Mouse (Mus musculus): ENCODE measurements around the gene Kri1. TPM values are rescaled to one million over a fixed set of nuclear protein-coding genes. Genes with fewer than 3 reads are reported as not detected.

Kri1 gene
- polyA plus RNA-seq, 1 experiment = 48.2 TPM

DNA sequence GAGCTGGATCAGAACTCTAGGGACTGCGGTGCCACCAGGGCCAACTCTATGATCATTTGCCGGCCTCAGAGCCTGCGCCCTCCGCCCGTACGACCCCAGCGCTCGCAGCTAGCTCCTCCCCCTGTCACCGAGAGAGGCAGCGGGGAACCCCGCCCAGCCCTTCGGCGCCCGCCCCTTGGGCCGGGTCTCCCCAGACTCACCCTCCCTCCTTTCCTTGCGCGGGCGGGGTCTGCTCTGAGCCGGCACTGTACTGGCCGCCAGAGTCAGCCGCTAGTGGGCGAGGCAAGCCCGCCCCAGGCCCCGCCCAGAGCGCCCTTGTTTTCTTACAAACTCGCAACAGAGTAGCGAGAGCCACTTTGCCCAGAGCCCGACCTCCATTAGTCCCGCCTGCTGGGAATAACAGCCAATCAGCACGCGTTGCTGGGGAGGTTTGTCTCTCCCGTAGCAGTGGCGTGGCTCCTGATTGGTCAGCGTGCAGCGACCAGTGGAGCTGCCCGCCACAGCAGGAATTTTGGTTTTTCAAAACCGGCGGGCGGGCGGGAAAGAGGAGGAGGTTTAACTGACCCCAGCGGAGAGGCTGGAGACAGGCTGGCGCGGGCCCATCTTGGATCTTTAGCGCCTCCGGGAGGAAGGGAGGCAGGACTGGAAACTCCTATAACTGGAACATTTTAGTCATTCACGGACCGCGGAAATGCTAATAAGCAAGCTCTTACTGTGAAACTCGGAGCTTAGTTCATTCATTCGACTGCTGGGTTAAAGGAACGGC is 3.4 kb upstream of the Kri1 start, which contains the start of gene Cdkn2d:
TSS of gene Cdkn2d (minus strand) at position 386 of the 766 bp plus-strand sequence.
- no peaks in the 10 kb centered on the region for H3K27me3 ChIP-seq (ENCODE audit: control insufficient read depth, insufficient read depth, low read length)
- DNase-seq = peak; percentile 100
- WGBS = under 1% methylated on average over 49 of the region's 51 CpGs
- peak within 1 kb of the TSS; percentile 82 for H3K27ac ChIP-seq (ENCODE audit: insufficient read depth, low read length)
- peaks cover 14% of the 10 kb centered on the region for H3K4me1 ChIP-seq (ENCODE audit: control insufficient read depth, insufficient read depth, low read length)
- H3K4me3 ChIP-seq (replicated peaks; ENCODE audit: insufficient read depth, low read depth, low read length) = peak within 1 kb of the TSS; percentile 85
- TF ChIP-seq POLR2A (IDR thresholded peaks at IDR 0.05; ENCODE audit: borderline replicate concordance, insufficient read depth, low read length) (peak; percentile 58; the same call in 1 of the 2 replicates), CTCF (IDR thresholded peaks at IDR 0.05; ENCODE audit: borderline replicate concordance, insufficient read depth, low read depth, low read length) (no peak)

DNA sequence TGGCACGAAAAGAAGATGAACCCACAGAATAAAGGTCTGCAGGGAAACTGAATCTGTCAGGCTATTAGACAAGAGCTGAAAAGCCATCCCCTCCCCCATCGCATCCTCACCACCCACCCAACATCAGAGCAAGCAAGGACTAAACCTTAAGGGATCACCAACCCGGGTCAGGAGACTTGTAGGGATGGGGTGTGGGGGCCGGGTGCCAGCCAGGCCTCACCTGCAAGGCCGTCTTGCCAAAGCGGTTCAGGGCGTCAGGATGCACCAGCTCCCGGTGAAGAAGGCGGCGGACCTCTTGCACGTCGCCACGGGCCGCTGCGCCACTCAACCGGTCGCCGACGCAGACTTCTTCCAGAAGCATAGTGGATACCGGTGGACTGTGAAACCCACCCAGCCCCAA is 2.8 kb upstream of the Kri1 start:
- H3K4me1 ChIP-seq (ENCODE audit: control insufficient read depth, insufficient read depth, low read length) = peaks cover 14% of the 10 kb centered on the region
- peak overlapping the region; percentile 82 for H3K27ac ChIP-seq (ENCODE audit: insufficient read depth, low read length)
- H3K27me3 ChIP-seq (ENCODE audit: control insufficient read depth, insufficient read depth, low read length) = no peaks in the 10 kb centered on the region
- WGBS = under 1% methylated on average over 20 of the region's 20 CpGs
- peak in 1 of 2 experiments; percentile 69 for DNase-seq
- H3K4me3 ChIP-seq (replicated peaks; ENCODE audit: insufficient read depth, low read depth, low read length) = peak overlapping the region; percentile 85
- TF ChIP-seq POLR2A (IDR thresholded peaks at IDR 0.05; ENCODE audit: borderline replicate concordance, insufficient read depth, low read length) (no peak), CTCF (IDR thresholded peaks at IDR 0.05; ENCODE audit: borderline replicate concordance, insufficient read depth, low read depth, low read length) (no peak)

DNA sequence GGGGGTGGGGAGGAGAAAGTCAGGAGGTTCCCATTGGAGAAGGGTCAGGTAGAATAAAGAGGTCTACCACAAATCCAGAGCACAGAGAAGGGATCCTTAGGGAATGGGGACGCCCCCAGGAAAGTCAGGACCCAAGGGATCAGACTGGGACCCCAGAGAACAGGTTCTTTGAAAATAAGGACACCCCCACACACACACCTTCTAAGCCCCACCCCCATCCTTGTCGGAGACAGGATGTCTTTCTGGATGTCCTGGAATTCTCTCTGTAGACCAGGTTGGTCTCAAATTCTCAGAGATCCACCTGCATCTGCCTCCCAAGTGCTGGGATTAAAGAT is 1.5 kb upstream of the Kri1 start:
- Histone ChIP-seq H3K27ac (ENCODE audit: insufficient read depth, low read length) (no peak overlapping the region), H3K4me3 (replicated peaks; ENCODE audit: insufficient read depth, low read depth, low read length) (no peak overlapping the region)
- no peak for TF ChIP-seq CTCF (IDR thresholded peaks at IDR 0.05; ENCODE audit: borderline replicate concordance, insufficient read depth, low read depth, low read length)
- TF ChIP-seq POLR2A (IDR thresholded peaks at IDR 0.05; ENCODE audit: borderline replicate concordance, insufficient read depth, low read length) = no peak

DNA sequence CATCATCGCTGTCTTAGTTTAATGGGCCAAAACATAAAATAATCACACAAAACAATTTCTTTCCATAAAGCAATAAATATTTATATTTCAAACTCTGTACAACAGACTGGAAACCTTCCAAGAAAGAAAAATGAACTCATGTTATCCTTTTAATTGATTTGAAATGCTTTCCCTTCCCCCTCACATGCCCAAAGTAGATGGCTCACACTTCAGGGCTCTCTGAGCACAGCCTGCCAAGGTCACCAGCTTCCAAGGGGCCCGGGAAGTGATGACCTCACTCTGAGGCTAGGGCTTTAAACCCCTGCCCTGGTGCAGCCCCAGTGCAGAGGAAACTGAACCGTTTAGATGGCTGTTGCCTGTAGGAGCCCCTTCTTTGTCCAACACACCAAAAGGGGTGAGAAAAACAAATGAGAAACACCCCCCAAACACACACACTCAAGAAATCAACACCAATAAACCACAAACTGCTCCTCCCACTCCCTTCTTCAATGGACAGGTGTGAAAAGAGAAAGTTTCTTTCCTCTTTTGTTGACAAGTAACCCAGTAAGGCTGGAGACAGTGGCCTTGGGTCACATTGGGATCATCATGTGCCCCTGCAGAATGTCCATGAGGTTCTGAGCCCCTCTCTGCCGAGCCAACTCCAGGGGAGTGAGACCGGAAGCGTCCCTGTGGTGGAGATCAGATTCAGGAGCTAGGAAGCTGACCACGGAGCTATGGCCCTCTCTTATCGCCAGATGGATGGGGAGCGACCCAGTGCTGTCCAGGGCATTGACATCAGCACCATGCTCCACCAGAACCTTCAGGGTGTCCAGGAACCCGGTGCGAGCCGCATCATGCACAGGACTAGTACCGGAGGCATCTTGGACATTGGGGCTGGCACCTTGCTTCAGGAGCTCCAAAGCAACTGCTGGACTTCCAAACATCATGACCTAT is 901 bp upstream of the Kri1 start:
- Histone ChIP-seq H3K27me3 (ENCODE audit: control insufficient read depth, insufficient read depth, low read length) (no peaks in the 10 kb centered on the region), H3K4me3 (replicated peaks; ENCODE audit: insufficient read depth, low read depth, low read length) (peak overlapping the region; percentile 65), H3K4me1 (ENCODE audit: control insufficient read depth, insufficient read depth, low read length) (peaks cover 14% of the 10 kb centered on the region), H3K27ac (ENCODE audit: insufficient read depth, low read length) (peak overlapping the region; percentile 64; the same call in 1 of the 2 replicates)
- DNase-seq = no peak
- TF ChIP-seq CTCF (IDR thresholded peaks at IDR 0.05; ENCODE audit: borderline replicate concordance, insufficient read depth, low read depth, low read length) = no peak
- TF ChIP-seq POLR2A (IDR thresholded peaks at IDR 0.05; ENCODE audit: borderline replicate concordance, insufficient read depth, low read length) = no peak
- 69% methylated on average over 13 of the region's 13 CpGs for WGBS

More for the DNA sequence above, 1.5 kb upstream of the Kri1 start:
- Histone ChIP-seq H3K27me3 (ENCODE audit: control insufficient read depth, insufficient read depth, low read length) (no peaks in the 10 kb centered on the region), H3K4me1 (ENCODE audit: control insufficient read depth, insufficient read depth, low read length) (peaks cover 14% of the 10 kb centered on the region)
- no peak for DNase-seq
- WGBS = 79% methylated on average over 2 of the region's 2 CpGs

DNA sequence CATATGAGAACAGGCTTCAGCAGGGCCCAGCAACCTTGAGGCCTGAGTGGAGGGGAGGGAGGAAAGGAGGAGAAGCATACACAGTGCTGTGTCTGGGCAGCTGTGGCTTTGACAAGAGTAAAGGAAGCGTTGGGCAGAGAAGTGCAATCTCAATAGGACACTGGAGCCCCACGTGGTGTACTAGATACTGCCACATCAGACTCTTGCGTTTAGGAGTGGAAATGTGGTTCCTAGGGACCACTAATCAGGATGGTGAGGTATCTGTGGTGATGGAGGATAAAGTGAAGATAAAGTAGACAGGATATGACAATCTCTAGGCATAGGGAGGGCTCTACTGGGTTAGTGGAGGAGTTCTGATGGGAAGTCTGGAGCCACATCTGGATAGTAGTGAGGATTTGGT is 1.0 kb downstream of the Kri1 start:
- peak overlapping the region; percentile 23 for H3K4me3 ChIP-seq (replicated peaks; ENCODE audit: insufficient read depth, low read depth, low read length)
- TF ChIP-seq POLR2A (IDR thresholded peaks at IDR 0.05; ENCODE audit: borderline replicate concordance, insufficient read depth, low read length) = no peak
- TF ChIP-seq CTCF (IDR thresholded peaks at IDR 0.05; ENCODE audit: borderline replicate concordance, insufficient read depth, low read depth, low read length) = no peak
- H3K27ac ChIP-seq (ENCODE audit: insufficient read depth, low read length) = no peak overlapping the region; the same call in 1 of the 2 replicates
- no peaks in the 10 kb centered on the region for H3K27me3 ChIP-seq (ENCODE audit: control insufficient read depth, insufficient read depth, low read length)
- peaks cover 14% of the 10 kb centered on the region for H3K4me1 ChIP-seq (ENCODE audit: control insufficient read depth, insufficient read depth, low read length)
- DNase-seq = no peak
- WGBS = 51% methylated on average over 3 of the region's 3 CpGs

DNA sequence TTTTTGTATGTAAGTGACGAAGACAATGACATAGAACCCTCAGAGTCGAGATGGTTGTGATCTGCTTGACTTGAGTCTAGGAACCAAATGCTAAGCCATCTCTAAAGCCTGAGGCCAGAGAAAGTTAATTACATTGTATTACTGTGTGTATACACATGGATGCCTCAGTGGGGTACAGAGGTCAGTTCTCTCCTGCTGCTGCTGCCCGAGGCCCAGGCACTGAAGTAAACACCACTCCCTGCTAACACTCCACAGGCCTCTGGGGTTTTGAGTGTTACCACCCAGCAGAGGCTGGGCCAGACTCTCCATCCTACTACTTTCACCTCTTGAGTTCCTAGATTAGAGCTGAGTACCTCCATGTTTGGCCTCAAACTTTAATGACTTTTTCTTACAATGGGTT is 3.8 kb downstream of the Kri1 start:
- TF ChIP-seq POLR2A (IDR thresholded peaks at IDR 0.05; ENCODE audit: borderline replicate concordance, insufficient read depth, low read length) (no peak), CTCF (IDR thresholded peaks at IDR 0.05; ENCODE audit: borderline replicate concordance, insufficient read depth, low read depth, low read length) (no peak)
- no peak for DNase-seq
- no peak overlapping the region for H3K27ac ChIP-seq (ENCODE audit: insufficient read depth, low read length)

DNA sequence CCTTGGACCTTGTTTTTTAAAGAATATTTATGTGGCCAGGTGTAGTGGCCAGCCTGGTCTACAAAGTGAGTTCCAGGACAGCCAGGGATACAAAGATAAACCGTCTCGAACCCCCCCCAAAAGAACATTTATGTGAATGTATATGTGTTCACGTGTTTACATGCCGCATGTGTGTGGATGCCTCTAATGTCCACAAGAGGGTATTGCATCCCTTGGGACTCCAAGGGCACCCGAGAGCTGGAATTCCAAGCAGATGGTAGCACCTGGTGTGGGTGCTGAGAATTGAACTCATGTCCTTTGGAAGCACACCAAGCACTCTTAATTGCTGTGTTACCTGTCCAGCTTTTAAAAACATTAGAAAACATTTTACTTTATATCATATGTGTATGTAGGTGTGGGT is 4.2 kb downstream of the Kri1 start:
- TF ChIP-seq CTCF (IDR thresholded peaks at IDR 0.05; ENCODE audit: borderline replicate concordance, insufficient read depth, low read depth, low read length) = no peak
- TF ChIP-seq POLR2A (IDR thresholded peaks at IDR 0.05; ENCODE audit: borderline replicate concordance, insufficient read depth, low read length) = no peak
- Histone ChIP-seq H3K27me3 (ENCODE audit: control insufficient read depth, insufficient read depth, low read length) (no peaks in the 10 kb centered on the region), H3K27ac (ENCODE audit: insufficient read depth, low read length) (no peak overlapping the region), H3K4me3 (replicated peaks; ENCODE audit: insufficient read depth, low read depth, low read length) (no peak overlapping the region), H3K4me1 (ENCODE audit: control insufficient read depth, insufficient read depth, low read length) (peaks cover 9% of the 10 kb centered on the region)
- DNase-seq = no peak
- 86% methylated on average over 5 of the region's 5 CpGs for WGBS

More for the DNA sequence above, 3.8 kb downstream of the Kri1 start:
- H3K4me3 ChIP-seq (replicated peaks; ENCODE audit: insufficient read depth, low read depth, low read length) = no peak overlapping the region
- peaks cover 12% of the 10 kb centered on the region for H3K4me1 ChIP-seq (ENCODE audit: control insufficient read depth, insufficient read depth, low read length)
- 88% methylated on average over 3 of the region's 3 CpGs for WGBS
- H3K27me3 ChIP-seq (ENCODE audit: control insufficient read depth, insufficient read depth, low read length) = no peaks in the 10 kb centered on the region

Measured in cerebellum, adult 2 months (tissue).